Mouse (Mus musculus) layer of hippocampus, postnatal 10 days (tissue): ENCODE data around the gene Zbtb43. TPM values are rescaled to one million over a fixed set of nuclear protein-coding genes. Genes with fewer than 3 reads are reported as not detected.

Source experiments
- DNase-seq, 2 experiments: peaks; one replicate each; pipeline ENCODE4 v3.0.0; 2021; ENCODE audit warnings: low spot score in 2 of 2
- long read RNA-seq: library from polyadenylated mRNA; stranded (forward); transcript quantifications from one replicate; pipeline ENCODE4 v2.0.0, GENCODE M21; 2023
- total RNA-seq, 2 experiments: library from RNA; stranded (reverse); gene quantifications; 2 replicates each; pipeline ENCODE4 v1.2.3; 2021

Gene Zbtb43
- 10 to 100 TPM; 24.7 to 25.0 TPM for total RNA-seq
- long read RNA-seq, full-length matches to known transcripts = 5 of 12 reads
- long read RNA-seq, partial matches to known transcripts = 0 of 12 reads
- long read RNA-seq, other reads (novel, unspliced or antisense) = 7 of 12 reads

GRCm38 (mm10) chr2:33468466-33469097, at the start of gene Zbtb43:
Zbtb43 (minus strand) TSS chr2:33468559.
- peak; percentile 96 for DNase-seq

GRCm38 (mm10) chr2:33515856-33516255, 47.5 kb upstream of the Zbtb43 start:
- DNase-seq = no peak

GRCm38 (mm10) chr2:33515431-33515830, 47.1 kb upstream of the Zbtb43 start:
- no peak for DNase-seq

- no peak for DNase-seq
Measured at GRCm38 (mm10) chr2:33510791-33511190, 42.4 kb upstream of the Zbtb43 start.

- DNase-seq = no peak
Measured at GRCm38 (mm10) chr2:33502602-33503001, 34.2 kb upstream of the Zbtb43 start.

GRCm38 (mm10) chr2:33498280-33498679, 29.9 kb upstream of the Zbtb43 start:
- DNase-seq = no peak

- no peak for DNase-seq
Measured at GRCm38 (mm10) chr2:33495654-33496053, 27.3 kb upstream of the Zbtb43 start.

- DNase-seq = no peak
Measured at GRCm38 (mm10) chr2:33492041-33492440, 23.7 kb upstream of the Zbtb43 start.

GRCm38 (mm10) chr2:33489565-33489964, 21.2 kb upstream of the Zbtb43 start:
- peak in 1 of 2 experiments; percentile 26 for DNase-seq

GRCm38 (mm10) chr2:33487332-33487731, 19.0 kb upstream of the Zbtb43 start:
- DNase-seq = no peak

GRCm38 (mm10) chr2:33486866-33487265, 18.5 kb upstream of the Zbtb43 start:
- peak; percentile 88 to 89 for DNase-seq

- no peak for DNase-seq
Measured at GRCm38 (mm10) chr2:33477961-33478755, 9.8 kb upstream of the Zbtb43 start.

- DNase-seq = peak in 1 of 2 experiments; percentile 47
Measured at GRCm38 (mm10) chr2:33475961-33476360, 7.6 kb upstream of the Zbtb43 start.

GRCm38 (mm10) chr2:33467546-33468465, 553 bp downstream of the Zbtb43 start:
- DNase-seq = no peak

- DNase-seq = no peak
Measured at GRCm38 (mm10) chr2:33465966-33466365, 2.4 kb downstream of the Zbtb43 start.

- no peak for DNase-seq
Measured at GRCm38 (mm10) chr2:33465215-33465614, 3.1 kb downstream of the Zbtb43 start.

- no peak for DNase-seq
Measured at GRCm38 (mm10) chr2:33462066-33462465, 6.3 kb downstream of the Zbtb43 start.

- no peak for DNase-seq
Measured at GRCm38 (mm10) chr2:33461066-33461465, 7.3 kb downstream of the Zbtb43 start.

- no peak for DNase-seq
Measured at GRCm38 (mm10) chr2:33459660-33460059, 8.7 kb downstream of the Zbtb43 start.

- DNase-seq = no peak
Measured at GRCm38 (mm10) chr2:33456696-33457095, 11.7 kb downstream of the Zbtb43 start.

GRCm38 (mm10) chr2:33456242-33456641, 12.1 kb downstream of the Zbtb43 start:
- no peak for DNase-seq
